Mouse (Mus musculus) stomach, postnatal 0 days (tissue): Measurements from ENCODE around the gene Dbt.

Experiments used
- CTCF ChIP-seq: IDR thresholded peaks from 2 replicates; pipeline ENCODE4 v1.5.1; 2016; ENCODE audit warnings: antibody characterized with exemption, low read depth, mild to moderate bottlenecking, moderate library complexity
- EP300 ChIP-seq: optimal IDR thresholded peaks from 2 replicates; pipeline ENCODE3; 2016; ENCODE audit warnings: antibody characterized with exemption

DNA sequence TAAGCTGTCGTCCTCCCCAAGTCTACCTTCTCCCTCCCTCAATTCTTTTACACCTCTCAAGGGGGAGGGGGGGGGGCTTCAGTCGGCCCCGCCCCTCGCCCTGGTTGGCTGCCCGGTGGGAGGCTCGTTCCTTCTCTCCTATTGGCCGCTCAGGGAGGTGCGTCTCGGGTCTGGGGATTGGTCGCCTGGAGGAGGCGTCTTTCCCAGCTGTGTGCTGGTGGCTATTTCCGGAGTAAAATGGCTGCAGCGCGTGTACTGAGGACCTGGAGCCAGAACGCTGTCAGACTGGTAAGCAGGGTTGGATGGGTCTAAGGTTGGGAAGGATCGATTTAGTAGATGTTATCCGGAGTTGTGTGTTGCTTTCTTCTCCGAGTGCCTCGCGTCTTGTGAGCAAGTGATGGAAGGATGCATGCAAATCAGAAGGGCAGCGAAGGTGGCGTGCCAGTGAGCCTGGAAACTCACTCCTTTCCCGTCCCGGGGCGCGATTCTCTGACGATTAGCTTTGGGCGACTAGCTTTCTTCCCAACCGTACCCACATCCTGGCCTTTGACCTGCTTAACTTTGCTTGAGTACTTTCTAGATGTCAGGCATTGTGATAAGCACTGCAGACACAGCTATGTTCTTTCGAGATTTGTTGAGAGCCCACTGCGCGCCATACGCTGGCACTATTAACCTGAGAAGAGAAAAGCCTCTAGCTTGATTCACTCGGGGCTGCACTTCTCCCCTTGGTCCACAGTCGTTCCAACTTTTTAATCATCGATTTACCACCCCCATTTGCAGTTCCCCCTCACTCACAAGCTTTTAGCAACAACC lies at the start of gene Dbt:
- TF ChIP-seq CTCF (peak; percentile 33; the same call in 1 of the 2 replicates), EP300 (no peak)
